Mouse (Mus musculus): ENCODE measurements around the gene Rfx8. TPM values are rescaled to one million over a fixed set of nuclear protein-coding genes. Genes with fewer than 3 reads are reported as not detected.

The Rfx8 gene
- polyA plus RNA-seq, 1 experiment = not detected

DNA sequence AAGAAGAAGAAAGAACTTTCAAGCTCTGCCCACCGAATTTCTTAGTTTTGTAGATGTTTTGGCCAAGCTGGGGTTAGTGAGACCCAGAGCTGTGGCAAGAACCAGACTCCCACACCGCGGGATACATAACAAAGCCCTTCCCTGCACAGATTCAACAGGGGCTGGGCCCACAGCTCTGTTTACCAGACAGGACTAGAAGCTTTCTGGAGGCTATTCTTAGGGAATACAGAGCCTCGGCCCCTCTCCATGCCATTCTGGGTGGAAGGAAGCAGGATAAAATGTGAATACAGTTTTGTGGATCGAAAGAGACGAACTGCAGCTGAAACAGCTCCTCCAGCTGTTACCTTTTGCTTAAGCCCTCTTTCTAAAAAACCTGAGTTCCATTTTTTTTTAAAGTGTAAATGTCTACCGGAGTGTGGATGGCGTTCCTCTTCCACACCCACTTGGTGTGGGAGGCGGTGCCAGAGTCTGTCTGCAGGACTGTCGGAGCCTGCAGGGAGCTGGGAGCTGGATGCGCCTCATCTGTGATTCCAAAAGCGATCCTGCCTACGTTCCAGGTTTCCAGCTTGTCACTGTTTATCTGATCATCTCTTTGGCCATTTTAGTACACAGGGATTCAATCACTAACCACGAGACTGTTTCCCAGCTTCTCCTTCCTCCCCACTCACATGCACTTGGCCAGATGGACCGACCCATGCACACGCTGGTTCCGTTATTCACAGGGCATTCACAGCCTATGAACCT is 70.9 kb downstream of the Rfx8 start:
- Histone ChIP-seq H3K27me3 (replicated peaks; ENCODE audit: control insufficient read depth, insufficient read depth, low read length) (no peaks in the 10 kb centered on the region), H3K36me3 (ENCODE audit: control insufficient read depth, insufficient read depth, low read length) (no peaks in the 10 kb centered on the region), H3K4me3 (ENCODE audit: insufficient read depth, low read depth, low read length) (peak overlapping the region; percentile 48), H3K27ac (ENCODE audit: insufficient read depth, low read depth, low read length) (no peak overlapping the region), H3K4me1 (ENCODE audit: control insufficient read depth, insufficient read depth, low read length) (no peaks in the 10 kb centered on the region)
- WGBS = 26% methylated on average over 17 of the region's 17 CpGs
- DNase-seq = no peak
- TF ChIP-seq POLR2A (IDR thresholded peaks at IDR 0.05; ENCODE audit: low read depth, low read length) = no peak
- TF ChIP-seq CTCF (conservative IDR thresholded peaks at IDR 0.05; ENCODE audit: insufficient read depth, insufficient read length, low read depth, low read length) = no peak

DNA sequence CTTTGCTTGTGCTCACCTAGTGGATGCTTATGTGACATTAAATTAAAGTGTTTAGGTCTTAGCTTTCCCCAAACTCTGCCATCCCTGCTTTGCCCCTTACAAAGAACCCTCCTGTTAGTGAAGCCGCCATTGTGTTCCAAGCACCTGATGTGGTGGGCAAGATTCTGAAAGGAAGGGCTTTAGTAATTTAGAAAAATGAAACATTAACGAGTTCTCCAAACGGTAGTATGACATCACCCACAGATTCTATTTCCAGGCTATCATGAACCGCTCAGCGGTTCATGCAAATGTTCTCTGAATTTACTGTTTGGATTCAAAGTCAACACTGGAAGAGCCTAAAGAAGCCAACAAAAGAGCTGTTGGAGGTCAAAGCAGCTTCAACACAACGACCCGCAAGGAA is 72.2 kb downstream of the Rfx8 start:
- Histone ChIP-seq H3K27ac (ENCODE audit: insufficient read depth, low read depth, low read length) (no peak overlapping the region), H3K27me3 (replicated peaks; ENCODE audit: control insufficient read depth, insufficient read depth, low read length) (no peaks in the 10 kb centered on the region), H3K4me3 (ENCODE audit: insufficient read depth, low read depth, low read length) (no peak overlapping the region), H3K4me1 (ENCODE audit: control insufficient read depth, insufficient read depth, low read length) (no peaks in the 10 kb centered on the region), H3K36me3 (ENCODE audit: control insufficient read depth, insufficient read depth, low read length) (no peaks in the 10 kb centered on the region)
- no peak for DNase-seq
- WGBS = 85% methylated on average over 7 of the region's 7 CpGs
- TF ChIP-seq POLR2A (IDR thresholded peaks at IDR 0.05; ENCODE audit: low read depth, low read length) = no peak
- TF ChIP-seq CTCF (conservative IDR thresholded peaks at IDR 0.05; ENCODE audit: insufficient read depth, insufficient read length, low read depth, low read length) = no peak

DNA sequence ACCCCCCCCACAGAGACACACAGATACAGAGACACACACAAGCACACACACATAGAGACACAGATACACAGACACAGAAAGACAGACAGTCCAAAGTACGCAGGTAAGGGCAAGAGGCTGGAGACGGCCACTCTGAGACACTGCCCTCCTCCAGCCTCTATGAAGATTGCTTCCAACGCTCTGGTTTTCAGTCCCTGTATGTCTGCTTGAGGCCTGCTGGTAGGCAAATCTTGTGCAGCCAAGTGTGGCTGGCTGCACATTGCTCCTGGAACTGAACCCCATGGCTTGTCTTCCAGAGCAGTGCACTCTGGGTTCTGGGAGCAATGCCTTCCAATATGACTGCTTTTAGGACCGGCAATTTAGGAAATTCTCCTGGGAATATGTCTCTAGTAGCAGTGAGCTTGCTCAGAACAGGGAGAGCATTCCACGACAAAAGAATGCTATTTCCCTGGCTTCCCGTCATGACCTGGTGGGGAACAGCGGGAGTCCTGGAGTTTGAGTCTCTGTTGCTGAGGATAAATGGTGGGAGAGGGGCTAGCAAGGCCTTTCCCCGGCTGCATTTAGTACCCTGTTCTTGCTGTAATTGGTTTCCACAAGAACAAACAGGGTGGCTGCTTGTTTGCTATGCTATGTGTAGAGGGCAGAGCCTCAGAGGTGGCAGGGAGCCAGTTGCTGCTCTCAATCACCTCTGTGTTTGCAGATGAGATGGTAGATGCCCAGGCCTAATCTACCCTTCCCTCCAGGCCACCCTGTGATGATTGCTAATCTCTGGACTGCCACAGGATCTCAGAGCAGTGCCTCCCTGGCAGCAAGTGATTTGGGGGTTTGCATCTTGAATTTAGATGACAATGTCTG is 74.7 kb downstream of the Rfx8 start:
- TF ChIP-seq CTCF (conservative IDR thresholded peaks at IDR 0.05; ENCODE audit: insufficient read depth, insufficient read length, low read depth, low read length) = no peak
- no peak for TF ChIP-seq POLR2A (IDR thresholded peaks at IDR 0.05; ENCODE audit: low read depth, low read length)
- 44% methylated on average over 8 of the region's 8 CpGs for WGBS
- no peaks in the 10 kb centered on the region for H3K27me3 ChIP-seq (replicated peaks; ENCODE audit: control insufficient read depth, insufficient read depth, low read length)
- DNase-seq = peak; percentile 48
- no peaks in the 10 kb centered on the region for H3K36me3 ChIP-seq (ENCODE audit: control insufficient read depth, insufficient read depth, low read length)
- no peak overlapping the region for H3K4me3 ChIP-seq (ENCODE audit: insufficient read depth, low read depth, low read length)
- H3K4me1 ChIP-seq (ENCODE audit: control insufficient read depth, insufficient read depth, low read length) = no peaks in the 10 kb centered on the region
- H3K27ac ChIP-seq (ENCODE audit: insufficient read depth, low read depth, low read length) = no peak overlapping the region

DNA sequence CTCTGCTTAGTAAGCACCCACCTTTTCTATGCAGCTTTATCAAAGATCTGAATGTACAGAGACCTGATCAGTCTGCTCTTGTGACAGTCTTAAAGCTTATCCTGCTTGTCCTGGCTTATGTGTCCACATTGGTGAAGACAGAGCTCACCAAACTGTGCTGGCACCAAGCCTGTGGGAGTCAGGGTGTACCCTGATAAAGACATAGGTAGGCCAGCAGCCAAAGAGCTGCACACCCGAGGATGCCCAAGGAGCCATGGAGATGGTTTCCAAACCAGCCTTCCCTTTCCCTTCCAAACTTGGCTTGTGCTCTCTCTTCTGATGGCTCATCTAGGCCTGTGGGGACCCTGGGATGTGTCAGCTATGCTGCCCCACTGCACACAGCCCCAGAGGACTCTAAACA is 76.5 kb downstream of the Rfx8 start:
- TF ChIP-seq POLR2A (IDR thresholded peaks at IDR 0.05; ENCODE audit: low read depth, low read length) (no peak), CTCF (conservative IDR thresholded peaks at IDR 0.05; ENCODE audit: insufficient read depth, insufficient read length, low read depth, low read length) (no peak)

DNA sequence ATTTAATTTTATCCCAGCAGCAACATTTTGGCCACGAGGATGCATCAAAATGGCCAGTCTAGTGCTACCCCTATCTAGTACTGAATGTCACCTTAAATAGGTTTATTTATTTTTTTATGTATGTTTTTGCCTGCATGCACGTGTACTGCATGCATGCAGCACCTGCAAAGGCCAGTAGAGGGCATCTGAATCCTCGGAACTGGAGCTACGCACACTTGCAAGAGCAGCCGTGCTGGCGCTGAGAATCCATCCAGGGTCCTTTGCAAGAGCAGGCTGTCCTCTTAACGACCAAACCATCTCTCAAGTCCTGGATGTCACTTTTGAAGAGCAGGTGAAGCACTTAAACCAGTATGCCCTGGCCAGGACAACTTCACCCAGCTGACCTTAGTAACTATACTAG is 79.1 kb downstream of the Rfx8 start:
- Histone ChIP-seq H3K4me1 (ENCODE audit: control insufficient read depth, insufficient read depth, low read length) (no peaks in the 10 kb centered on the region), H3K36me3 (ENCODE audit: control insufficient read depth, insufficient read depth, low read length) (no peaks in the 10 kb centered on the region), H3K27me3 (replicated peaks; ENCODE audit: control insufficient read depth, insufficient read depth, low read length) (no peaks in the 10 kb centered on the region), H3K27ac (ENCODE audit: insufficient read depth, low read depth, low read length) (no peak overlapping the region), H3K4me3 (ENCODE audit: insufficient read depth, low read depth, low read length) (no peak overlapping the region)
- DNase-seq = no peak
- 92% methylated on average over 7 of the region's 7 CpGs for WGBS
- TF ChIP-seq CTCF (conservative IDR thresholded peaks at IDR 0.05; ENCODE audit: insufficient read depth, insufficient read length, low read depth, low read length) (0 out of 2 replicates have a peak, but pooled peaks have one; percentile 9), POLR2A (IDR thresholded peaks at IDR 0.05; ENCODE audit: low read depth, low read length) (no peak)

More for the DNA sequence above, 76.5 kb downstream of the Rfx8 start:
- no peak for DNase-seq
- Histone ChIP-seq H3K4me1 (ENCODE audit: control insufficient read depth, insufficient read depth, low read length) (no peaks in the 10 kb centered on the region), H3K27me3 (replicated peaks; ENCODE audit: control insufficient read depth, insufficient read depth, low read length) (no peaks in the 10 kb centered on the region), H3K36me3 (ENCODE audit: control insufficient read depth, insufficient read depth, low read length) (no peaks in the 10 kb centered on the region), H3K27ac (ENCODE audit: insufficient read depth, low read depth, low read length) (no peak overlapping the region), H3K4me3 (ENCODE audit: insufficient read depth, low read depth, low read length) (no peak overlapping the region)
- 79% methylated on average over 1 of the region's 1 CpGs for WGBS

DNA sequence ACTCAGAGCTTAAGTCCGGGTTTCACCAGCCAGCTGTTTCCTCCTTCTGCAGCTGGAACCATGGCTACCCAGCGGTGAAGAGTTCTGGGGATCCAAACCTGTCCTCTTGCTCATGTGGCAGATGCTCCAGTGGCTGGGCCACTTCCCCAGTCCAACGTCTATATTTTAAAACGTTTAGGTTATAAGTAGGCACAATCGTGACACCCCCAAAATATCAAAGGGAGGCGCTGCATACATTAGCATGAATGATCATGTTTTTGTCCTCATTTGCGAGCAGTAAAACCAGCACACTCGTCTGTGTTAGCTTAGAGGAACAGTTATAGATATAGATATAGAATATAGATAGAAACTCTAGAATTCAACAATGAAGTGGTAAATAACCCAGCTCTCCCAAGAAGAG is 83.7 kb downstream of the Rfx8 start:
- Histone ChIP-seq H3K27ac (ENCODE audit: insufficient read depth, low read depth, low read length) (no peak overlapping the region), H3K27me3 (replicated peaks; ENCODE audit: control insufficient read depth, insufficient read depth, low read length) (no peaks in the 10 kb centered on the region), H3K4me3 (ENCODE audit: insufficient read depth, low read depth, low read length) (no peak overlapping the region), H3K4me1 (ENCODE audit: control insufficient read depth, insufficient read depth, low read length) (no peaks in the 10 kb centered on the region), H3K36me3 (ENCODE audit: control insufficient read depth, insufficient read depth, low read length) (no peaks in the 10 kb centered on the region)
- 61% methylated on average over 8 of the region's 8 CpGs for WGBS
- DNase-seq = no peak
- TF ChIP-seq POLR2A (IDR thresholded peaks at IDR 0.05; ENCODE audit: low read depth, low read length) = no peak
- no peak for TF ChIP-seq CTCF (conservative IDR thresholded peaks at IDR 0.05; ENCODE audit: insufficient read depth, insufficient read length, low read depth, low read length)

DNA sequence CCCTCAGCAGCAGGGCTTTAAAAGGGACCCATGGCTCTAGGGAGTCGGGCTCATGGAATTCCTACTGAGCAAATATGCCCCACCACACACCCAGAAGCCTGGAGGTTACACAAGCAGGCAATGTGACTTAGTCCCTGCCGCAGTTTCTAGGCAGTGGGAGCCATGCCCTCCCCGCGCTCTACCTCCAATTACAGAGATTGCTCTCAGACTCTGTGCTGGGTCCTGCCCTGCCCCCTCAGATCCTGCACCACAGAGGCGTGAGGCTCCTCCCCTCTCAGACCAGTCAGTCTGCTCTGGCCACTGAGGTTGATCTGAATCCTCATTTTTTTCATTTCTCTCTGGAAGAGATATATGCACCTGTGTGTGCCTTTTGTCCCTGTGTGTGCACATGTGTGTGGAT is 84.1 kb downstream of the Rfx8 start:
- Histone ChIP-seq H3K27ac (ENCODE audit: insufficient read depth, low read depth, low read length) (no peak overlapping the region), H3K36me3 (ENCODE audit: control insufficient read depth, insufficient read depth, low read length) (no peaks in the 10 kb centered on the region), H3K4me1 (ENCODE audit: control insufficient read depth, insufficient read depth, low read length) (no peaks in the 10 kb centered on the region), H3K4me3 (ENCODE audit: insufficient read depth, low read depth, low read length) (no peak overlapping the region), H3K27me3 (replicated peaks; ENCODE audit: control insufficient read depth, insufficient read depth, low read length) (no peaks in the 10 kb centered on the region)
- no peak for DNase-seq
- WGBS = 9% methylated on average over 5 of the region's 5 CpGs
- TF ChIP-seq CTCF (conservative IDR thresholded peaks at IDR 0.05; ENCODE audit: insufficient read depth, insufficient read length, low read depth, low read length) = no peak
- no peak for TF ChIP-seq POLR2A (IDR thresholded peaks at IDR 0.05; ENCODE audit: low read depth, low read length)
